17 mouse cellular contexts compared by ENCODE assay signal in genomic region chr1:134972920-134973319, GRCm38 (mm10). TPM values are rescaled to one million over a fixed set of nuclear protein-coding genes. Genes with fewer than 3 reads are reported as not detected.
A peak's percentile ranks its signal among the peaks of the same experiment; 100 is the strongest.
DNase-seq lines count a peak whose midpoint lies in the region; ATAC-seq and TF ChIP-seq lines count a peak whose summit lies in the region.
"Had no signal": no experiment of that assay in that cellular context is flagged by ENCODE, and none has a peak within 500 bp of the region (broad histone marks: within the 10 kb centered on the region; RNA-seq: fewer than 3 reads in every experiment).

No protein-coding gene starts in this region.

- peak; percentile 40 for DNase-seq in hindbrain, embryonic 14.5 days (ENCODE audit: low spot score)
- no peak for DNase-seq in hindbrain, embryonic 10.5 days (ENCODE audit: low spot score)
- DNase-seq in lung, embryonic 14.5 days: peak; percentile 35
- DNase-seq in lung, postnatal 14 days: no peak
- DNase-seq in MEL (ENCODE audit: low read depth, low spot score): no peak
- peak; percentile 72 for DNase-seq in brain, adult 2 months (ENCODE audit: low read depth, low spot score)
- DNase-seq in c-Kit-positive CD71-positive TER-119-positive erythroid progenitor cells, embryonic 14.5 days (ENCODE audit: low spot score): no peak
- DNase-seq: adrenal gland, postnatal 25 days; cerebellum, postnatal 25 days; heart, adult 18-20 months; heart, postnatal 14 days; kidney, postnatal 25 days; lung, adult 2 months; spleen, adult 18-20 months had no signal

- no peaks in the 10 kb centered on the region for H3K9me3 ChIP-seq in hindbrain, embryonic 14.5 days (ENCODE audit: control insufficient read depth, low read length)
- H3K9me3 ChIP-seq in hindbrain, embryonic 10.5 days: no peaks in the 10 kb centered on the region
- no peaks in the 10 kb centered on the region for H3K9me3 ChIP-seq in lung, embryonic 14.5 days (ENCODE audit: low read depth, low read length)
- H3K9me3 ChIP-seq in MEL (replicated peaks; ENCODE audit: insufficient read depth, low read length): no peaks in the 10 kb centered on the region
- H3K9me3 ChIP-seq: embryonic facial prominence, embryonic 13.5 days; forebrain, embryonic 10.5 days had no signal

- H3K4me2 ChIP-seq in hindbrain, embryonic 14.5 days (replicated peaks): no peak overlapping the region
- H3K4me2 ChIP-seq in lung, embryonic 14.5 days: no peak overlapping the region
- H3K4me2 ChIP-seq: embryonic facial prominence, embryonic 13.5 days had no signal

- peak; percentile 7 for TF ChIP-seq RAD21 in MEL (IDR thresholded peaks at IDR 0.05; ENCODE audit: low read depth, low read length)

- no peak overlapping the region for H3K27ac ChIP-seq in hindbrain, embryonic 14.5 days
- H3K27ac ChIP-seq in hindbrain, embryonic 10.5 days: no peak overlapping the region
- no peak overlapping the region for H3K27ac ChIP-seq in lung, embryonic 14.5 days (ENCODE audit: low read depth)
- no peak overlapping the region for H3K27ac ChIP-seq in MEL (ENCODE audit: control insufficient read depth, low read depth, low read length)
- H3K27ac ChIP-seq: embryonic facial prominence, embryonic 13.5 days; forebrain, embryonic 10.5 days had no signal

- 79% methylated on average over 1 of the region's 1 CpGs for WGBS in hindbrain, embryonic 14.5 days
- WGBS in hindbrain, embryonic 10.5 days: 78% methylated on average over 1 of the region's 1 CpGs
- WGBS in lung, embryonic 14.5 days: 62% methylated on average over 1 of the region's 1 CpGs

- 0 out of 2 replicates have a peak, but pooled peaks cover 4% of the 10 kb centered on the region for H3K36me3 ChIP-seq in hindbrain, embryonic 14.5 days (replicated peaks; ENCODE audit: control insufficient read depth, insufficient read depth)
- H3K36me3 ChIP-seq in hindbrain, embryonic 10.5 days: peaks cover 77% of the 10 kb centered on the region
- peaks cover 53% of the 10 kb centered on the region for H3K36me3 ChIP-seq in lung, embryonic 14.5 days (ENCODE audit: insufficient read depth)
- peaks cover 0 to 7% of the 10 kb centered on the region in 2 experiments; a peak in 2 of 4 replicates for H3K36me3 ChIP-seq in MEL (ENCODE audit: control insufficient read depth in 1 of 2, insufficient read depth in 2 of 2, low read length in 2 of 2)

- no peaks in the 10 kb centered on the region for H3K27me3 ChIP-seq in hindbrain, embryonic 14.5 days (ENCODE audit: control insufficient read depth, insufficient read depth, low read length)
- H3K27me3 ChIP-seq in hindbrain, embryonic 10.5 days (ENCODE audit: insufficient read depth, poor library complexity, severe bottlenecking): no peaks in the 10 kb centered on the region
- H3K27me3 ChIP-seq in lung, embryonic 14.5 days (ENCODE audit: insufficient read depth, low read length): no peaks in the 10 kb centered on the region
- H3K27me3 ChIP-seq in MEL (ENCODE audit: control insufficient read depth in 1 of 2, insufficient read depth in 2 of 2, low read length in 2 of 2): no peaks in the 10 kb centered on the region
- H3K27me3 ChIP-seq: embryonic facial prominence, embryonic 13.5 days had no signal

- H3K4me1 ChIP-seq in hindbrain, embryonic 14.5 days (replicated peaks; ENCODE audit: control insufficient read depth, insufficient read depth, low read length): no peaks in the 10 kb centered on the region
- H3K4me1 ChIP-seq in hindbrain, embryonic 10.5 days (replicated peaks): 0 out of 2 replicates have a peak, but pooled peaks cover 7% of the 10 kb centered on the region
- H3K4me1 ChIP-seq in lung, embryonic 14.5 days (ENCODE audit: insufficient read depth): no peaks in the 10 kb centered on the region
- H3K4me1 ChIP-seq in MEL (ENCODE audit: control insufficient read depth in 1 of 2, insufficient read depth in 2 of 2, low read length in 2 of 2): no peaks in the 10 kb centered on the region
- H3K4me1 ChIP-seq: forebrain, embryonic 10.5 days had no signal

- H3K4me3 ChIP-seq in hindbrain, embryonic 14.5 days (replicated peaks; ENCODE audit: low read length): no peak overlapping the region
- H3K4me3 ChIP-seq in hindbrain, embryonic 10.5 days: no peak overlapping the region
- no peak overlapping the region for H3K4me3 ChIP-seq in lung, embryonic 14.5 days (ENCODE audit: low read depth, low read length)
- no peak overlapping the region for H3K4me3 ChIP-seq in MEL (ENCODE audit: control insufficient read depth in 1 of 2, insufficient read depth in 1 of 2, low read depth in 2 of 2, low read length in 2 of 2)
- H3K4me3 ChIP-seq: embryonic facial prominence, embryonic 13.5 days; forebrain, embryonic 10.5 days had no signal

- TF ChIP-seq CTCF in lung, embryonic 14.5 days (IDR thresholded peaks at IDR 0.05; ENCODE audit: low read depth): peak; percentile 52
- peak in 1 of 3 experiments; percentile 26; a peak in 2 of 6 replicates for TF ChIP-seq CTCF in MEL (IDR thresholded peaks at IDR 0.05 in 2 of 3, conservative IDR thresholded peaks at IDR 0.05 in 1 of 3; ENCODE audit: control insufficient read depth in 1 of 3, insufficient read depth in 1 of 3, low read depth in 2 of 3, low read length in 3 of 3, poor library complexity in 1 of 3, severe bottlenecking in 1 of 3)

- no peaks in the 10 kb centered on the region for H3K79me2 ChIP-seq in MEL (ENCODE audit: control insufficient read depth, insufficient read depth, low read length, poor library complexity)

- H3K9ac ChIP-seq in hindbrain, embryonic 14.5 days: no peak overlapping the region
- H3K9ac ChIP-seq in lung, embryonic 14.5 days: no peak overlapping the region
- H3K9ac ChIP-seq in MEL (ENCODE audit: control insufficient read depth, low read depth, low read length, poor library complexity, severe bottlenecking): no peak overlapping the region
- H3K9ac ChIP-seq: embryonic facial prominence, embryonic 13.5 days had no signal

- no peak for TF ChIP-seq POLR2A in MEL (IDR thresholded peaks at IDR 0.05; ENCODE audit: control insufficient read depth in 1 of 2, insufficient read depth in 1 of 2, low read depth in 1 of 2, low read length in 2 of 2, poor library complexity in 1 of 2)

- ATAC-seq in hindbrain, embryonic 14.5 days (ENCODE audit: low FRiP score): no peak
- ATAC-seq in lung, embryonic 14.5 days (ENCODE audit: insufficient read depth): no peak
- ATAC-seq: inflammation-experienced regulatory T-cells, adult 6 months had no signal

- no peak for TF ChIP-seq EP300 in MEL (IDR thresholded peaks at IDR 0.05; ENCODE audit: low read depth in 1 of 2, low read length in 2 of 2)

TF ChIP-seq in MEL, 35 proteins besides CTCF, POLR2A, EP300 and RAD21:
- no peak for TF ChIP-seq USF1 (IDR thresholded peaks at IDR 0.05; ENCODE audit: low read depth, low read length)
- no peak for TF ChIP-seq NRF1 (IDR thresholded peaks at IDR 0.05; ENCODE audit: insufficient read depth, low read depth, low read length, poor library complexity, severe bottlenecking)
- TF ChIP-seq E2F4 (IDR thresholded peaks at IDR 0.05; ENCODE audit: borderline replicate concordance, low read depth, low read length): no peak
- TF ChIP-seq SIN3A (IDR thresholded peaks at IDR 0.05; ENCODE audit: low read length): no peak
- TF ChIP-seq KAT2A (conservative IDR thresholded peaks at IDR 0.05; ENCODE audit: low read depth, low read length): no peak
- no peak for TF ChIP-seq MXI1 (IDR thresholded peaks at IDR 0.05; ENCODE audit: low read depth, low read length)
- TF ChIP-seq MYB (IDR thresholded peaks at IDR 0.05; ENCODE audit: low read depth, low read length): no peak
- TF ChIP-seq ELF1 (IDR thresholded peaks at IDR 0.05; ENCODE audit: low read depth, low read length): no peak
- TF ChIP-seq RCOR1 (IDR thresholded peaks at IDR 0.05; ENCODE audit: low read depth, low read length): no peak
- TF ChIP-seq MAZ (IDR thresholded peaks at IDR 0.05; ENCODE audit: low read depth, low read length): no peak
- no peak for TF ChIP-seq CHD2 (IDR thresholded peaks at IDR 0.05; ENCODE audit: low read length)

RNA-seq across cellular contexts. Expression of gene Ube2t, which starts 10.6 kb away (rescaled TPM):
- polyA plus RNA-seq in hindbrain, embryonic 14.5 days (2014; fragmentation: Nextera tagmentation; extraction: Ambion mirVana): 11.6 and 11.8 TPM in 2 replicates
- 47.8 and 62.8 TPM in 2 replicates for polyA plus RNA-seq in hindbrain, embryonic 10.5 days (2016; fragmentation: Nextera tagmentation; extraction: Ambion mirVana)
- 32.6 and 36.4 TPM in 2 replicates for polyA plus RNA-seq in lung, embryonic 14.5 days (2014; fragmentation: Nextera tagmentation; extraction: Ambion mirVana)
- 14.4 and 16.9 TPM in 2 replicates for total RNA-seq in MEL (2012; rRNA removed)
- polyA plus RNA-seq in MEL (2012; ENCODE audit: insufficient read depth in 1 of 2, insufficient read length in 2 of 2, low read depth in 1 of 2, low replicate concordance in 2 of 2, missing spikeins in 1 of 2): 10 to 100 TPM in 1 of 2 experiments, not detected in 1; 23.1 TPM

RNA-seq across cellular contexts. Expression of gene Ppp1r12b, which starts 17.2 kb away (rescaled TPM):
- polyA plus RNA-seq in hindbrain, embryonic 14.5 days (2014; fragmentation: Nextera tagmentation; extraction: Ambion mirVana): 16.7 and 17.2 TPM in 2 replicates
- polyA plus RNA-seq in hindbrain, embryonic 10.5 days (2016; fragmentation: Nextera tagmentation; extraction: Ambion mirVana): 6.7 and 7.2 TPM in 2 replicates
- 11.5 and 12.9 TPM in 2 replicates for polyA plus RNA-seq in lung, embryonic 14.5 days (2014; fragmentation: Nextera tagmentation; extraction: Ambion mirVana)
- 4.5 and 4.7 TPM in 2 replicates for total RNA-seq in MEL (2012; rRNA removed)
- polyA plus RNA-seq in MEL (2012; ENCODE audit: insufficient read depth in 1 of 2, insufficient read length in 2 of 2, low read depth in 1 of 2, low replicate concordance in 2 of 2, missing spikeins in 1 of 2): 1 to 10 TPM in 1 of 2 experiments, not detected in 1; 7.8 TPM

Comparison
In these comparisons a context has a peak if more than half of its experiments do, and no peak if none do; other contexts are left out.
1. DNase-seq: peak in hindbrain, embryonic 14.5 days (single experiment), lung, embryonic 14.5 days (single experiment) and brain, adult 2 months (single experiment); none in hindbrain, embryonic 10.5 days (single experiment), lung, postnatal 14 days (single experiment), MEL (single experiment) and c-Kit-positive CD71-positive TER-119-positive erythroid progenitor cells, embryonic 14.5 days (single experiment).